Mouse (Mus musculus) cerebellum, adult 11-12 months (tissue): ENCODE measurements at regions not wholly inside any gene's neighbourhood (a gene's known extent, or its start where the extent isn't known, plus 50 kb on each side); places are given as distances from the start of the nearest gene placed in this dataset.

Source experiments
- DNase-seq: peaks from one replicate; pipeline ENCODE4 v3.0.0; 2022

- DNase-seq: no peak
Observed at GRCm38 (mm10) chr11:7317409-7317970, 103.8 kb upstream of the Igfbp3 start.

DNA sequence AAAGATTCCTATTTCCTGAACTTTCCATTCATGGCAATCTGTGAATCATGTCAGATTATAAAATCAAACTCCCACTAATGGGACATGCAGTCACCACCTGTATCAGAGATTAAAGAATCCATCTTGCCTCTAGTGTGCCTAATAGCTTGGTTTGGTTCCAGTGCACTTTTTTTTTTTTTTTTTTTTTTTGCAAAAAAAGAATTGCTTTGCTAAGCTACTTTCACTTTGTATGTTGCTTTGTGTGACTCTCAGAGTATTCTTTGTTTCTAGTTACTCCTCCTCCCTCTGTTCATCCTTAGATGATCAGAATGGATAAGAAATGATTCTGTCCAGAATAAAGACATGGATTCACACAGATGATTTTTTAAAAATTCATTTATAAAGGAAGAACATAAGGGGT lies 82.5 kb upstream of the Igfbp3 start:
- no peak for DNase-seq

DNA sequence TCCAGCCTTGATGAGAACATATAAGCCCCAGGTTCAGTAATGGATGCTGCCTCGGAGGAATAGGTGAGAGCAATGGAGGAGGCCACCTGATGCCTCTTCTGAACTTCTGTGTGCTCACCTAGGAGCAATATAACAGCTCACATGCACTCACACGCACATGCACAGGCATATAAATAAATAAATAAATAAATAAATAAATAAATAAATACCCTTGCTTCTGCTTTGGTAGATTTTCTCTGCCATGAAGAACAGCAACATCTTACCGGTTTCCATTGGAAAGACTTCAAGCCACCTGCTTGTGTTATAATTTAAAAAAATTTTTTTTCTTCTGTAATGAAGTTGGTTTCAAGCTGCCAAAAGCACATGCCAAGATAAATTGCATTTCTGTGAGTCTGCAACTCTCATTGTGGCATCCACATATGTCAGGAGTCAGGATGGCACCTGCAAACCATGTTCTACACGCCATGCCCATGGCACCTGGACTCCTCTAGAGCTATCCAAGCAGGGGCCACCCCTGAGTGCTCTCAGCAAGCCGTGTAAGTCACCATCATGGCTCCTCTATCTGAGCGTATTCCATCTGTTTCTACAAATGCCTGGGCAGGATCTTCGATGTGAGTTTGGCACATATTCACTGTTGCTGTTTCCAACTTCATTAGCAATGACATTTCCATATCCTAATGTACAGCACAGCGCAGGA lies 75.7 kb upstream of the Igfbp3 start:
- DNase-seq: no peak

DNA sequence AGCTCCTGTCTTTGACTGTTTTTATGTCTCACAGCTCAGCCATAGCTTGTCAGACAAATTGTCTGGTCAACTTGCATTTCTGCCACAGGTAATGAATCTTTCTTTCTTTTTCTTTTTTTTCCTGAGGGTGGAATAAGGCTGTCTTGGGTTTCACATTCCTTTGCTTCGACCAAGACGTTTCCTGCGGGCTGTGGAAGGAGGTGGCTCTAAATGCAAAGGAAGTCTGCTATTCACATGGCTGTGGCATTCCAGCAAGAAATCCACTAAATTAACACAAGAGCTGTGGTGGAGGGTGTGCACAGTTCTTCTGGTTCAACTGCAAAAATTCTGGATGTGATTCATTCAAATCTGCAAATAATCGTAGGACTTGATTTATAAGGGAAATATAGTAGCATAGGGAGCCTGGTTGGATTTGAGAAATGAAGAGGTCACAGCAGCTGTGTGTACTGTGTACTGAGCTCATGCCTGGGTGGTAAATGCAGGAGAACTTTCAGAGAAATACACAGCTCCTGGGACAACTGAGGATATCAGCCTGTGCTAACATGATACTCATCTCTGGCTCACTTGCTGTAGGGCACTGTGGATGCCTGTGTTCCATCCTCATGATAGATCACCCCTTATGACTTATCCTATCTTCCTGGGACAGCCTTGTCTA lies 71.2 kb upstream of the Igfbp3 start:
- DNase-seq: no peak

- DNase-seq: no peak
Observed at GRCm38 (mm10) chr11:7282981-7283380, 69.3 kb upstream of the Igfbp3 start.

- DNase-seq: no peak
Observed at GRCm38 (mm10) chr11:7282188-7282587, 68.5 kb upstream of the Igfbp3 start.

- no peak for DNase-seq
Observed at GRCm38 (mm10) chr11:7281656-7282055, 67.9 kb upstream of the Igfbp3 start.

DNA sequence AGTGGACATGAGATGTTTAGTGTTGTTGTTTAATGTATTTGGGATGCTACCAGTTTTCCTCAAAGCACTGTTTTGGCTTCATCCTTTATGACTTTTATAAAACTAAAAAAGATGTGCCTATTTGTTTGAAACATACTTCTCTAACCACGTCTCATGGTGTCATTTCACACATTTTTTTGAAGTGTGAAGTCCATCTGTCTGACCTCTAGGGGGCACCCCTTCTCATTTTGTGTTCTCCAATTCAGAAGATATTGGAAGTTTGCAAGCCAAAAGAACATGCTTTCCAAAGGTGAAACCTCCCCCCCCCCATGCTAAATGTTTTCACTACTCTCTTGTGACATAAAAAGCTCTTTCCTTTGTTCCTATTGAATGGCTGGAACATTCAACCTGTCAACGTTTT lies 66.2 kb upstream of the Igfbp3 start:
- DNase-seq: no peak

DNA sequence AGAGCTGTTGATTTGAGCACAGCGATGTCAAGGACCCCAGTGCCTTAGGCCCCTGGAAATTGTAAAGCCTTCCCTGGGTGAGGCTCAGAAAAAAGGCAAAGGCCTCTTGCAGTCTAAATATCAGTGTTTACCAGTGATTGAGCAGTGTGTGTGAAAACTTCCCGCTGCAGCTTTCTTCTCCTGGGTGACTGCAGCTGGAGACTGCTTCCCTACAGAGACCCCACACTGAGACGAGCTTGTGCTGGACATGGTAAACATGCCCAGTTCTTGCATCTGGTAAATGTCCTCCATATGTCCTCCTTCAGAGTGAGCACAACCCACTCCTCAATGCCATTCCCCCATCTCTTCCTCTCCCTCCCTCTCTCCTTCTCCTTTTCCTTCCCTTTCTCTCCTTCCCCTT lies 58.8 kb upstream of the Igfbp3 start:
- no peak for DNase-seq

DNA sequence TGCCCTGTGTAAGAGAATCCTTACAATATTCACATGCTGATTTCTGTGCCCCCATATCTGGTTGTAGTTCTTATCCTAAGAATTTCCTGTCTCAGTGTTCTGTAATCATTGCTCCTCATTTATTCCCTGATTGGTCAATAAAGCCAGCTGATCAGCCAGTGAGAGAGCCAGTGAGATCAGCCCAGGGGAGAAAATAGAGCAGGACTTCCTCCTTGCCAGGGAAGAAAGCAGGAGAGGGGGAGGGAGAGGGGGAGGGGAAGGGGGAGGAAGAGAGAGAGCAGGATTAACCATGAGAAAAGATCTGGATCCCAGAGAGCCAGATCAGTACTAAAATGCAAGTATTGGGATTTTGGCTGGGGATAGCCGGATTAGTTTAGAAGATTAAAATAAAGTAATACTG lies 57.2 kb upstream of the Igfbp3 start:
- DNase-seq: no peak

DNA sequence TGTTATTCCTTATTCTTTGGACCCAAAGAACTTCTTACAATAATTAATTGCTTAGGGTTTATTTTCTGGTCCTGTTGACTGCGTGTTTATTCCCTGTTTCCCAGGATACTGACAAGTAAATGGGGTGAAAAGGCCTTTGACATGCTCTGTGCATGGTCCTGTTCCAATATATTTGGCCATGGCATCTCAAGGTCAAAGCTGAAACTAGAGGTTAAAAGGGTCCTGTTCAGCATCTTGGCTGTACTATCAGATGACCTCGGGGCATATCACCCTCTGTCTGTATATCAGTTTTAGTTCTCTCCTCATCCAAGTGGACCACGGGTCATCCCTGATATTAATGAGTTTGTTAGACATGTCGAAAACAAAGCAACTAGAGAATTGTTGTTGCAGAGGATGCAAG lies 50.2 kb upstream of the Igfbp3 start:
- no peak for DNase-seq
